Mouse (Mus musculus): ENCODE measurements around the gene Lrba. TPM values are rescaled to one million over a fixed set of nuclear protein-coding genes. Genes with fewer than 3 reads are reported as not detected.

Gene Lrba
- total and polyA plus RNA-seq, 3 experiments, result 9.7 to 24.3 (median 22.5) TPM

GRCm38 (mm10) chr3:86558976-86559375, 334.5 kb downstream of the Lrba start:
- WGBS, result 59% methylated on average over 1 of the region's 1 CpGs
- TF ChIP-seq POLR2A (IDR thresholded peaks at IDR 0.05; ENCODE audit: insufficient read depth, low read depth, low read length) (no peak), CTCF (IDR thresholded peaks at IDR 0.05) (no peak), EP300 (IDR thresholded peaks at IDR 0.05; ENCODE audit: insufficient read depth, low read depth, low read length) (no peak)
- Histone ChIP-seq H3K79me2 (replicated peaks; ENCODE audit: control insufficient read depth, insufficient read depth, low read length) (no peaks in the 10 kb centered on the region), H3K9ac (ENCODE audit: low read depth, low read length) (no peak overlapping the region), H3K4me3 (no peak overlapping the region), H3K27me3 (ENCODE audit: control insufficient read depth, insufficient read depth, low read length) (no peaks in the 10 kb centered on the region), H3K36me3 (ENCODE audit: control insufficient read depth, insufficient read depth, low read length) (no peaks in the 10 kb centered on the region), H3K27ac (no peak overlapping the region), H3K4me1 (ENCODE audit: control insufficient read depth, insufficient read depth, low read length) (no peaks in the 10 kb centered on the region)
- intact Hi-C loops (cut with DNase I), result no loop called here
- no peak for DNase-seq

GRCm38 (mm10) chr3:86559635-86560034, 335.2 kb downstream of the Lrba start:
- H3K36me3 ChIP-seq (ENCODE audit: control insufficient read depth, insufficient read depth, low read length), result no peaks in the 10 kb centered on the region
- H3K27ac ChIP-seq, result no peak overlapping the region
- no peaks in the 10 kb centered on the region for H3K79me2 ChIP-seq (replicated peaks; ENCODE audit: control insufficient read depth, insufficient read depth, low read length)
- DNase-seq, result no peak
- no peaks in the 10 kb centered on the region for H3K4me1 ChIP-seq (ENCODE audit: control insufficient read depth, insufficient read depth, low read length)
- 87% methylated on average over 4 of the region's 4 CpGs for WGBS
- H3K27me3 ChIP-seq (ENCODE audit: control insufficient read depth, insufficient read depth, low read length), result no peaks in the 10 kb centered on the region
- H3K4me3 ChIP-seq, result no peak overlapping the region
- intact Hi-C loops (cut with DNase I), result no loop called here
- no peak overlapping the region for H3K9ac ChIP-seq (ENCODE audit: low read depth, low read length)
- no peak for TF ChIP-seq POLR2A (IDR thresholded peaks at IDR 0.05; ENCODE audit: insufficient read depth, low read depth, low read length)
- TF ChIP-seq CTCF (IDR thresholded peaks at IDR 0.05), result no peak
- no peak for TF ChIP-seq EP300 (IDR thresholded peaks at IDR 0.05; ENCODE audit: insufficient read depth, low read depth, low read length)

- intact Hi-C loops (cut with DNase I), result no loop called here
- Histone ChIP-seq H3K9ac (ENCODE audit: low read depth, low read length) (no peak overlapping the region), H3K27me3 (ENCODE audit: control insufficient read depth, insufficient read depth, low read length) (no peaks in the 10 kb centered on the region), H3K27ac (no peak overlapping the region), H3K36me3 (ENCODE audit: control insufficient read depth, insufficient read depth, low read length) (no peaks in the 10 kb centered on the region), H3K4me3 (no peak overlapping the region), H3K4me1 (ENCODE audit: control insufficient read depth, insufficient read depth, low read length) (no peaks in the 10 kb centered on the region), H3K79me2 (replicated peaks; ENCODE audit: control insufficient read depth, insufficient read depth, low read length) (no peaks in the 10 kb centered on the region)
- TF ChIP-seq POLR2A (IDR thresholded peaks at IDR 0.05; ENCODE audit: insufficient read depth, low read depth, low read length), result no peak
- no peak for TF ChIP-seq EP300 (IDR thresholded peaks at IDR 0.05; ENCODE audit: insufficient read depth, low read depth, low read length)
- TF ChIP-seq CTCF (IDR thresholded peaks at IDR 0.05), result no peak
- DNase-seq, result no peak
- 82% methylated on average over 4 of the region's 4 CpGs for WGBS
These were observed 336.0 kb downstream of the Lrba start for GRCm38 (mm10) chr3:86560281-86561022.

- no peak for DNase-seq
- TF ChIP-seq POLR2A (IDR thresholded peaks at IDR 0.05; ENCODE audit: insufficient read depth, low read depth, low read length) (no peak), CTCF (IDR thresholded peaks at IDR 0.05) (no peak), EP300 (IDR thresholded peaks at IDR 0.05; ENCODE audit: insufficient read depth, low read depth, low read length) (no peak)
- no peak overlapping the region for H3K4me3 ChIP-seq
- 81% methylated on average over 1 of the region's 1 CpGs for WGBS
- no peaks in the 10 kb centered on the region for H3K27me3 ChIP-seq (ENCODE audit: control insufficient read depth, insufficient read depth, low read length)
- intact Hi-C loops (cut with DNase I), result no loop called here
- H3K9ac ChIP-seq (ENCODE audit: low read depth, low read length), result no peak overlapping the region
- no peaks in the 10 kb centered on the region for H3K79me2 ChIP-seq (replicated peaks; ENCODE audit: control insufficient read depth, insufficient read depth, low read length)
- no peaks in the 10 kb centered on the region for H3K36me3 ChIP-seq (ENCODE audit: control insufficient read depth, insufficient read depth, low read length)
- H3K27ac ChIP-seq, result no peak overlapping the region
- no peaks in the 10 kb centered on the region for H3K4me1 ChIP-seq (ENCODE audit: control insufficient read depth, insufficient read depth, low read length)
These were observed 336.5 kb downstream of the Lrba start for GRCm38 (mm10) chr3:86561023-86561344.

GRCm38 (mm10) chr3:86561396-86561795, 336.9 kb downstream of the Lrba start:
- WGBS, result 88% methylated on average over 1 of the region's 1 CpGs
- DNase-seq, result no peak
- TF ChIP-seq CTCF (IDR thresholded peaks at IDR 0.05) (no peak), POLR2A (IDR thresholded peaks at IDR 0.05; ENCODE audit: insufficient read depth, low read depth, low read length) (no peak), EP300 (IDR thresholded peaks at IDR 0.05; ENCODE audit: insufficient read depth, low read depth, low read length) (no peak)
- Histone ChIP-seq H3K27ac (no peak overlapping the region), H3K79me2 (replicated peaks; ENCODE audit: control insufficient read depth, insufficient read depth, low read length) (no peaks in the 10 kb centered on the region), H3K9ac (ENCODE audit: low read depth, low read length) (no peak overlapping the region), H3K4me1 (ENCODE audit: control insufficient read depth, insufficient read depth, low read length) (no peaks in the 10 kb centered on the region), H3K36me3 (ENCODE audit: control insufficient read depth, insufficient read depth, low read length) (no peaks in the 10 kb centered on the region), H3K4me3 (no peak overlapping the region), H3K27me3 (ENCODE audit: control insufficient read depth, insufficient read depth, low read length) (no peaks in the 10 kb centered on the region)
- intact Hi-C loops (cut with DNase I), result no loop called here

- Histone ChIP-seq H3K36me3 (ENCODE audit: control insufficient read depth, insufficient read depth, low read length) (no peaks in the 10 kb centered on the region), H3K79me2 (replicated peaks; ENCODE audit: control insufficient read depth, insufficient read depth, low read length) (no peaks in the 10 kb centered on the region), H3K27me3 (ENCODE audit: control insufficient read depth, insufficient read depth, low read length) (no peaks in the 10 kb centered on the region), H3K4me3 (no peak overlapping the region), H3K27ac (no peak overlapping the region), H3K9ac (ENCODE audit: low read depth, low read length) (no peak overlapping the region), H3K4me1 (ENCODE audit: control insufficient read depth, insufficient read depth, low read length) (no peaks in the 10 kb centered on the region)
- WGBS, result 59% methylated on average over 4 of the region's 4 CpGs
- intact Hi-C loops (cut with DNase I), result no loop called here
- no peak for DNase-seq
- TF ChIP-seq POLR2A (IDR thresholded peaks at IDR 0.05; ENCODE audit: insufficient read depth, low read depth, low read length), result no peak
- TF ChIP-seq CTCF (IDR thresholded peaks at IDR 0.05), result no peak
- no peak for TF ChIP-seq EP300 (IDR thresholded peaks at IDR 0.05; ENCODE audit: insufficient read depth, low read depth, low read length)
These were observed 342.8 kb downstream of the Lrba start for GRCm38 (mm10) chr3:86567312-86567711.
